Mouse (Mus musculus) forebrain, embryonic 14.5 days (tissue): ENCODE measurements around the gene Kcp. TPM values are rescaled to one million over a fixed set of nuclear protein-coding genes. Genes with fewer than 3 reads are reported as not detected.
A peak's percentile ranks its signal among the peaks of the same experiment; 100 is the strongest.

Experiments used
- ATAC-seq: fragments of 200-750 bp; cut with Nextera tagmentation; 2 replicates; pipeline ENCODE4 v1.8.0; 2017; ENCODE audit warnings: mild to moderate bottlenecking, moderate library complexity
- DNase-seq: peaks from one replicate; pipeline ENCODE4 v3.0.0-alpha.2; 2015; ENCODE audit warnings: low spot score
- H3K27ac ChIP-seq: fragments of 300-500 bp; sonication (generic); 2 replicates; pipeline ENCODE4 v1.5.1; 2014; ENCODE audit warnings: low read depth, mild to moderate bottlenecking, control low read depth, low read length, moderate library complexity
- H3K27me3 ChIP-seq: fragments of 300-500 bp; sonication (generic); replicated peaks from 2 replicates; pipeline ENCODE4 v1.6.1; 2014; ENCODE audit warnings: low read length, control low read depth, mixed read lengths; ENCODE audit not compliant: control insufficient read depth, insufficient read depth
- H3K36me3 ChIP-seq: fragments of 300-500 bp; sonication (generic); 2 replicates; pipeline ENCODE4 v1.6.1; 2014; ENCODE audit warnings: low read length, control low read depth; ENCODE audit not compliant: control insufficient read depth, insufficient read depth
- H3K4me1 ChIP-seq: fragments of 300-500 bp; sonication (generic); 2 replicates; pipeline ENCODE4 v1.6.1; 2014; ENCODE audit warnings: antibody characterized with exemption, low read length, control low read depth; ENCODE audit not compliant: control insufficient read depth, insufficient read depth
- H3K4me2 ChIP-seq: fragments of 300-500 bp; sonication (generic); 2 replicates; pipeline ENCODE4 v1.6.1; 2014; ENCODE audit warnings: mild to moderate bottlenecking, control low read depth, low read length
- H3K4me3 ChIP-seq: fragments of 300-500 bp; sonication (generic); 2 replicates; pipeline ENCODE4 v1.5.1; 2014; ENCODE audit warnings: low read depth, low read length, control low read depth
- H3K9ac ChIP-seq: fragments of 300-500 bp; sonication (generic); 2 replicates; pipeline ENCODE4 v1.6.1; 2014; ENCODE audit warnings: mild to moderate bottlenecking, low read length, control low read depth, moderate library complexity
- H3K9me3 ChIP-seq: fragments of 300-500 bp; sonication (generic); replicated peaks from 2 replicates; pipeline ENCODE4 v1.6.1; 2016; ENCODE audit warnings: low read length, control low read depth, mixed read lengths; ENCODE audit not compliant: control insufficient read depth
- WGBS: fragments of 180-500 bp; shearing (Covaris S2); extraction: QIAGEN DNeasy Blood & Tissue Kit; methylation state at CpG from one replicate; pipeline ENCODE4 v1.1.7; 2014; 5-methylcytosine and 5-hydroxymethylcytosine counted together
- polyA plus RNA-seq: library from polyadenylated mRNA; unstranded; fragments of >200 nt; fragmentation: Nextera tagmentation; extraction: Ambion mirVana; gene quantifications from 2 replicates; pipeline ENCODE4 v1.2.1, GENCODE M21; 2014

The Kcp gene
- polyA plus RNA-seq, 1 experiment from 2014 or later: 5.8 TPM

- Histone ChIP-seq H3K9me3 (no peaks in the 10 kb centered on the region), H3K27me3 (peaks cover 22% of the 10 kb centered on the region), H3K4me3 (no peak overlapping the region), H3K9ac (no peak overlapping the region), H3K36me3 (no peaks in the 10 kb centered on the region), H3K4me2 (peak overlapping the region; percentile 73), H3K27ac (peak overlapping the region; percentile 54), H3K4me1 (peaks cover 23% of the 10 kb centered on the region; the same call in 1 of the 2 replicates)
- ATAC-seq (peak; percentile 48), DNase-seq (peak; percentile 56)
- 6% methylated on average over 13 of the region's 13 CpGs for WGBS
Measured at GRCm38 (mm10) chr6:29434911-29435691, 72.7 kb downstream of the Kcp start.

DNA sequence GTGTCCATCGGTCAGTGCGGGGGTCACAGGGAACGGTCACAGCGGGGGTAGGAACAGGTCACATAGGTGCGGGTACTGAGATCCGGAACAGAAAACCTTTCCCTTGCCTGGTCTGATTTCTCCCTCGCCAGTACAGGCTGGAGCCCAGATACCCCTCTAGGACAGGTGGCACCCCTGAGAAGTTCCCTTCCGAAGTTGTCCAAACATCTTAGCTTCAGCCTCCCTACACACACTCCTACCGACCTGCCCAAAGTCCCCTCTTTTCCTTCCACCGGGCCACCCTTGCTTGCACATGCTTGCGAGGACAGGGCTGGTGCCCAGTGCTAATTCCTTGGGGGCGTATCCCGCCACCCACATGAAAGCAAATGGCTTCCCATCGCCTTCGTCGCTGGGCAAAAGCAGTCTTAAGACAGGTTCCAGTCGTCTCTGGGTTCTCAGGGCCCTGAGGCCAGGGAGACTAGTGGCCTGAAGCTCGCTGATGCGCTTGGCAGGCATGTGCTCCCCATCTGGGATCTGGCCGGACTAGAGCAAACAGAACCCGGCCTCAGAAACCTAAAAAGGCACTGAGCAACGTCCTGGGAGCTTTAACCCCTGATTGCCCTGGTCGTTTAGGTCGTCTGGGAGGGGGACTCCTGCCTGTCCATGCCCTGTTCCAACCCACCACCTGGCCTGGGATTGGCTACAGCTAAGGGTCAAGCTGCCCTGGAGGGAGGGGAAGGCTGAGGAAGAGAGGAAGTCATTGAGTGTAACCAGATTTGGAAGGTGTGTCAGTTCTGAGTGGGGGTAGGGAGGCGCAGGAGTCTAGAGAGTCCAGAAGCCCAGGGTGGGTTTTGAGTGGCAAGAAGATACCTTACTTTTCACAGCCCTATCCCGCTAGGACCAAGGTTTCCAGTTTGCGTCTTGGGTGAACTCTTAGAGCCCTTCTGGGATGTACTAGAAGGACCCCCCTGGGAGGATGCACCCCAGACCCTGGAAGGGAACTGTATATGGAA lies 73.7 kb downstream of the Kcp start:
- Histone ChIP-seq H3K9ac (no peak overlapping the region), H3K4me2 (peak overlapping the region; percentile 73), H3K27ac (no peak overlapping the region), H3K36me3 (no peaks in the 10 kb centered on the region), H3K4me3 (peak overlapping the region; percentile 39), H3K4me1 (peaks cover 23% of the 10 kb centered on the region; the same call in 1 of the 2 replicates), H3K27me3 (peaks cover 22% of the 10 kb centered on the region), H3K9me3 (no peaks in the 10 kb centered on the region)
- DNase-seq: peak; percentile 10
- no peak for ATAC-seq
- WGBS: 10% methylated on average over 27 of the region's 27 CpGs

GRCm38 (mm10) chr6:29433038-29433803 lies 74.5 kb downstream of the Kcp start, which contains the start of gene Flnc:
Flnc (plus strand) TSS chr6:29433256.
- Histone ChIP-seq H3K36me3 (no peaks in the 10 kb centered on the region), H3K4me1 (peaks cover 23% of the 10 kb centered on the region; the same call in 1 of the 2 replicates), H3K27me3 (peaks cover 22% of the 10 kb centered on the region), H3K27ac (no peak within 1 kb of the TSS; the same call in 1 of the 2 replicates), H3K4me3 (peak within 1 kb of the TSS; percentile 39), H3K4me2 (peak within 1 kb of the TSS; percentile 73), H3K9ac (peak within 1 kb of the TSS; percentile 62), H3K9me3 (no peaks in the 10 kb centered on the region)
- ATAC-seq (peak; percentile 25; the same call in 1 of the 2 replicates), DNase-seq (peak; percentile 24)
- 1% methylated on average over 50 of the region's 77 CpGs for WGBS

GRCm38 (mm10) chr6:29432676-29433037 lies 75.1 kb downstream of the Kcp start:
- 0 out of 2 replicates have a peak overlapping the region, but pooled peaks have one; percentile 62 for H3K9ac ChIP-seq
- H3K27me3 ChIP-seq: peaks cover 22% of the 10 kb centered on the region
- H3K4me3 ChIP-seq: peak overlapping the region; percentile 39
- ATAC-seq: no peak
- H3K36me3 ChIP-seq: no peaks in the 10 kb centered on the region
- H3K4me2 ChIP-seq: peak overlapping the region; percentile 73
- H3K4me1 ChIP-seq: peaks cover 23% of the 10 kb centered on the region; the same call in 1 of the 2 replicates
- no peak overlapping the region for H3K27ac ChIP-seq
- peak; percentile 11 for DNase-seq
- H3K9me3 ChIP-seq: no peaks in the 10 kb centered on the region

- no peak for ATAC-seq
- Histone ChIP-seq H3K4me3 (no peak overlapping the region), H3K4me1 (peaks cover 23% of the 10 kb centered on the region; the same call in 1 of the 2 replicates), H3K9me3 (no peaks in the 10 kb centered on the region), H3K36me3 (no peaks in the 10 kb centered on the region), H3K9ac (no peak overlapping the region), H3K27ac (no peak overlapping the region), H3K4me2 (no peak overlapping the region), H3K27me3 (peaks cover 22% of the 10 kb centered on the region)
- 21% methylated on average over 3 of the region's 3 CpGs for WGBS
- peak; percentile 13 for DNase-seq
Measured at GRCm38 (mm10) chr6:29432156-29432555, 75.6 kb downstream of the Kcp start.

DNA sequence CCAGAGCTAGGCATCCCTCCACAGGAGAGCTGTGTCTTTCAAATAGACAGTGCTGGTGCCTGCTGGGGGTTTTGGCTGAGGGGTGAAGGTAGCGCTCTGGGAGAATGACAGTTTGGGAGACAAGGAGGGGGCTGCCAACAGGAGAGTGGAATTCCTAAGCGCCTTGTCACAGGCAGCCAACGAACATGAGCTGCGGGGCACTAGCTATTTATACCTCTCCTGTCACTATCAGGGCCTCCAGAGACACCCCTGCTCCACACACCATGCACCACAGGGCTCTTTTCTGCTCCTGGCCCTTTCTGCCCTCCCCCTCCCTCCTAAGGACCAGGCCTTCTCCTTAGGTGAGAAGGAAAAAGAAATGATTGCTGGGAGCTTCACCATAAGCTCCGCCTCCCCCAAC lies 76.3 kb downstream of the Kcp start:
- peak; percentile 7 for DNase-seq
- Histone ChIP-seq H3K4me3 (no peak overlapping the region), H3K4me1 (peaks cover 20% of the 10 kb centered on the region; the same call in 1 of the 2 replicates), H3K4me2 (no peak overlapping the region), H3K27me3 (peaks cover 22% of the 10 kb centered on the region), H3K9me3 (no peaks in the 10 kb centered on the region), H3K9ac (no peak overlapping the region), H3K36me3 (no peaks in the 10 kb centered on the region), H3K27ac (no peak overlapping the region)
- ATAC-seq: no peak
- WGBS: 25% methylated on average over 5 of the region's 5 CpGs

- Histone ChIP-seq H3K27ac (no peak overlapping the region), H3K9ac (no peak overlapping the region), H3K4me3 (no peak overlapping the region), H3K36me3 (no peaks in the 10 kb centered on the region), H3K4me1 (peaks cover 14% of the 10 kb centered on the region; the same call in 1 of the 2 replicates), H3K4me2 (no peak overlapping the region), H3K9me3 (no peaks in the 10 kb centered on the region), H3K27me3 (peaks cover 22% of the 10 kb centered on the region)
- 47% methylated on average over 15 of the region's 15 CpGs for WGBS
- DNase-seq: no peak
- ATAC-seq: no peak
Measured at GRCm38 (mm10) chr6:29430681-29431420, 76.9 kb downstream of the Kcp start.
